Mouse (Mus musculus) midbrain, postnatal 0 days (tissue): Measurements from ENCODE around the gene Kctd5. TPM values are rescaled to one million over a fixed set of nuclear protein-coding genes. Genes with fewer than 3 reads are reported as not detected.

Experiments used
- ATAC-seq: fragments of 200-750 bp; cut with Nextera tagmentation; 2 replicates; pipeline ENCODE4 v1.8.0; 2017; ENCODE audit warnings: moderate number of reproducible peaks, mild to moderate bottlenecking, moderate TSS enrichment, moderate library complexity; ENCODE audit not compliant: low FRiP score
- DNase-seq: peaks from one replicate; pipeline ENCODE4 v3.0.0-alpha.2; 2015; ENCODE audit warnings: low spot score
- H3K27ac ChIP-seq: fragments of 300-500 bp; sonication (generic); 2 replicates; pipeline ENCODE4 v1.5.1; 2014; ENCODE audit warnings: low read depth, mild to moderate bottlenecking, low read length, mixed read lengths
- H3K27me3 ChIP-seq: fragments of 300-500 bp; sonication (generic); 2 replicates; pipeline ENCODE4 v1.6.1; 2014; ENCODE audit warnings: low read length, control low read depth, mixed read lengths; ENCODE audit not compliant: insufficient read depth
- H3K36me3 ChIP-seq: fragments of 300-500 bp; sonication (generic); 2 replicates; pipeline ENCODE4 v1.6.1; 2014; ENCODE audit warnings: low read length, control low read depth, mixed read lengths; ENCODE audit not compliant: insufficient read depth
- H3K4me1 ChIP-seq: fragments of 300-500 bp; sonication (generic); 2 replicates; pipeline ENCODE4 v1.6.1; 2014; ENCODE audit warnings: mild to moderate bottlenecking, control low read depth, antibody characterized with exemption, low read length, mixed read lengths; ENCODE audit not compliant: insufficient read depth
- H3K4me2 ChIP-seq: fragments of 300-500 bp; sonication (generic); 2 replicates; pipeline ENCODE4 v1.6.1; 2014; ENCODE audit warnings: low read depth, mild to moderate bottlenecking, low read length, mixed read lengths; ENCODE audit not compliant: poor library complexity, severe bottlenecking
- H3K4me3 ChIP-seq: fragments of 300-500 bp; sonication (generic); 2 replicates; pipeline ENCODE4 v1.5.1; 2014; ENCODE audit warnings: low read depth, mild to moderate bottlenecking, low read length, moderate library complexity
- H3K9ac ChIP-seq: fragments of 300-500 bp; sonication (generic); replicated peaks from 2 replicates; pipeline ENCODE4 v1.6.1; 2014; ENCODE audit warnings: mild to moderate bottlenecking, low read length, moderate library complexity, mixed read lengths; ENCODE audit not compliant: poor library complexity, severe bottlenecking
- H3K9me3 ChIP-seq: fragments of 300-500 bp; sonication (generic); 2 replicates; pipeline ENCODE4 v1.6.1; 2016; ENCODE audit warnings: low read length, control low read depth
- CTCF ChIP-seq: IDR thresholded peaks from 2 replicates; pipeline ENCODE4 v1.5.1; 2016; ENCODE audit warnings: antibody characterized with exemption, mild to moderate bottlenecking
- WGBS: fragments of 180-500 bp; shearing (Covaris S2); extraction: QIAGEN DNeasy Blood & Tissue Kit; methylation state at CpG from one replicate; pipeline ENCODE4 v1.1.7; 2014; 5-methylcytosine and 5-hydroxymethylcytosine counted together
- microRNA-seq: library from miRNA; unstranded; fragments of <30 nt; microRNA quantifications from one replicate; pipeline ENCODE4, GENCODE M21; 2016; ENCODE audit warnings: borderline number of aligned reads
- polyA plus RNA-seq: library from polyadenylated mRNA; unstranded; fragments of >200 nt; fragmentation: Nextera tagmentation; extraction: Ambion mirVana; gene quantifications from 2 replicates; pipeline ENCODE4 v1.2.1, GENCODE M21; 2015
- total RNA-seq: library from RNA; depleted of rRNA; stranded (reverse); fragments of >200 nt; gene quantifications from 2 replicates; pipeline ENCODE4 v1.2.3, GENCODE M21; 2014; rRNA removed

Gene Kctd5
- total and polyA plus RNA-seq, 2 experiments from 2014 or later: 81.3 to 99.8 TPM

DNA sequence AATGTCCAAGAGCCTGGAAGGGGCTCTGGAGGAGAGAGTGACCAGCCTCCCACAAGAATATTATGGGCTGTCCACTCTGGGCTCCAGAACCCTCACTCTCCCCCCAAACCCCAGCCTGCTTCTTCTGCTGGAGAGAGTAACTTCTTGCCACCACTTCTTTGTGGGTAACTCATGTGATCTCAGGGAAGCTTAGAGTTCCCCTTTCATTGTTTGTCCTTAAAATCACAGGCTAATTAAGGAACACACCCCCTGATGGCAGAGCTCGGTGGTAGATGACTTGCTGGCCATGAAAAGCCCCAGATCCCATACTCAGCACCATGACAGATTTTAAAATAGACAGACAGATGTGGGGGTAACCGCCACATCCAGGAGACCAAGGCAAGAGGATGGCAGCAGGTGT, 66.4 kb downstream of the Kctd5 start:
- Histone ChIP-seq H3K9me3 (no peaks in the 10 kb centered on the region), H3K4me1 (no peaks in the 10 kb centered on the region), H3K4me2 (no peak overlapping the region), H3K27ac (no peak overlapping the region), H3K36me3 (no peaks in the 10 kb centered on the region), H3K4me3 (no peak overlapping the region), H3K9ac (no peak overlapping the region), H3K27me3 (no peaks in the 10 kb centered on the region)
- DNase-seq (no peak), ATAC-seq (no peak)
- WGBS: 39% methylated on average over 2 of the region's 2 CpGs
- TF ChIP-seq CTCF: no peak

DNA sequence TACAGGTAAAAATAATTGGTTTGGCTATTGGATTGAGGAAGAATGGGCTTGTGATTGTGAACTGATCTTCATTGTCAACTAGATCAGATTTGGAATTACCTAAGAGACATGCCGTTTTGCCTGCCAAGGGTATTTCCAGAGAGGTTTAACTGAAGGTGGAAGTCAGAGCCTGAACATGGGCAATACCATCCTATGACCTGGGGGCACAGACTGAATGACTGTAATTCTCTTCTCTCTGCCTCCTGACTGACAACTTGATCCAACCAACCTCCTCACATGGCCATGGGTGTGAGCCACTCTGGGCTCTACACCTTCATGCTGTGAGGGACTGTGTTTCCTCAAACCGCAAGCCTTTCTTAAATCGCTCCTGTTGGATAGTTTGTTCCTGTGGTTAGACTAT, 68.2 kb downstream of the Kctd5 start:
- no peak for TF ChIP-seq CTCF
- Histone ChIP-seq H3K9ac (no peak overlapping the region), H3K9me3 (no peaks in the 10 kb centered on the region), H3K27me3 (no peaks in the 10 kb centered on the region), H3K4me3 (no peak overlapping the region), H3K4me2 (no peak overlapping the region), H3K4me1 (no peaks in the 10 kb centered on the region), H3K27ac (no peak overlapping the region), H3K36me3 (no peaks in the 10 kb centered on the region)
- ATAC-seq (no peak), DNase-seq (no peak)
- 92% methylated on average over 3 of the region's 3 CpGs for WGBS

DNA sequence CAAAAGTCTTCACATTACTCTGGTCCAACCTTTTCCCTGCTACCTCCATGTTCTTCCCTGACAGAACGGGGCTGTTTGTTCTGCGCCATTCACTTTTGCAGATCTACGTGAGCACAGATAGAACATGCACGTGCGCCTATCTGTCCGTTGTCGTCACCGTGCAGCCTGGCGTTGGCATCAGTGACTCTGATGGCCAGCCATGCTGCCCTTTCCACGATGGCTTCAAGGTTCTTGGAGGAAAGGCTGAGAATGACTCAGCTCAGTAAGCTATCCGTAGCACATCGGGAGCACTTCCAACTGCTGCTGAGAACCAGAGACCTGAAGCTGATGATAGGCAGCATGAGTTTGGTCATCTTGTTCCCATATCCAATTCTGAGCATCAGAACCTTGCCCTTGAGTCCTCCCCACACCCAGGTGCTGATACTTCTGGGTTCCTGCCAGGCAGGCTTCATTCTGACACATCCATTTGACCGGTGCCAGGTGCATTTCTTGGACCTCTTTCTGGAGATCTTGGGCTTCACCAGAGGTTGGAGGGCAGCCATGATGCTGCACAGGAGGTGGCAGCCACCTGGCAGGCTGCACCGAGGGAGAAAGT, 69.1 kb downstream of the Kctd5 start:
- no peak overlapping the region for H3K4me3 ChIP-seq
- no peak for TF ChIP-seq CTCF
- no peak for DNase-seq
- no peak overlapping the region for H3K9ac ChIP-seq
- ATAC-seq: no peak
- H3K27ac ChIP-seq: no peak overlapping the region
- no peaks in the 10 kb centered on the region for H3K36me3 ChIP-seq
- WGBS: 92% methylated on average over 14 of the region's 14 CpGs
- H3K4me2 ChIP-seq: no peak overlapping the region
- no peaks in the 10 kb centered on the region for H3K9me3 ChIP-seq
- H3K27me3 ChIP-seq: no peaks in the 10 kb centered on the region
- no peaks in the 10 kb centered on the region for H3K4me1 ChIP-seq

DNA sequence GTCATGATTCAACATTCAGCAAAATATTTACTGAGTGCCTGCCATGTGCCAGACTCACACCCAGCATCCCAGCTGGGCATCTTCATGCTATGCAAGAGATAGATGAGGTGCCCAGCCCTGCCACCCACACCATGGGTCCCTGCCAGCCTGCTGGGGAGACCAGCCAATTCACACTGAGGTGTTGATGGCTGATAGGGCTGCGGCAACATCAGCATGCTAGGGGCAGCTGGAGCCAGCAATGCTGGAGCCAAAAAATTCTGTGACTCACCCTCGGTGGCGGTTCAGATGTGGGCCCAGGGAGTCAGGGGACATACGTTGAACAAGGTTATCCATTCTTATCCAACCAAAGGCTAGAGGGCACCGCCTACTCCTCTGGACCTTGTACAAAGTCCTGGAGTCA, 72.9 kb downstream of the Kctd5 start:
- Histone ChIP-seq H3K36me3 (no peaks in the 10 kb centered on the region), H3K9me3 (no peaks in the 10 kb centered on the region), H3K27me3 (no peaks in the 10 kb centered on the region), H3K4me1 (no peaks in the 10 kb centered on the region), H3K9ac (no peak overlapping the region), H3K27ac (no peak overlapping the region), H3K4me3 (no peak overlapping the region), H3K4me2 (no peak overlapping the region)
- ATAC-seq (no peak), DNase-seq (no peak)
- 75% methylated on average over 5 of the region's 5 CpGs for WGBS
- TF ChIP-seq CTCF: no peak

DNA sequence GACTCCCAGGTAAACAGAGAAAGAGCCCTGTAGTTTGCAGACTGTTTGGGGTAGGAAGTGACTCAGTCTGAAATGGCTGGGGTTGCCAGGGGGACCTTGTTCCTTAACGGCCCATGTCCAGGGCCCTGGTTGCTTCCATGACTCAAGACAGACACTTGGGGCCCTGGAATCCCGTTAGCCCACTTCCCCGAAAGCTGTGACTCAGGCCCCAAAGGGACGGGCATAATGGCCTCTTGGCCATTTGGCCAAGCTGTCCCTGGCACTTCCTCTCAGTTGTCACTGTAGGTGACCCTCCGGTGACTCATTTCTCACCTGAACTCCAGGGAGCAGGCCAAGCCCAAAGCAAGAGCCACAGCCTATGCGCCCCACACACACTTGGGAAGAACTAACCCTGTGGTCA, 74.9 kb downstream of the Kctd5 start:
- H3K36me3 ChIP-seq: no peaks in the 10 kb centered on the region
- WGBS: 80% methylated on average over 6 of the region's 6 CpGs

DNA sequence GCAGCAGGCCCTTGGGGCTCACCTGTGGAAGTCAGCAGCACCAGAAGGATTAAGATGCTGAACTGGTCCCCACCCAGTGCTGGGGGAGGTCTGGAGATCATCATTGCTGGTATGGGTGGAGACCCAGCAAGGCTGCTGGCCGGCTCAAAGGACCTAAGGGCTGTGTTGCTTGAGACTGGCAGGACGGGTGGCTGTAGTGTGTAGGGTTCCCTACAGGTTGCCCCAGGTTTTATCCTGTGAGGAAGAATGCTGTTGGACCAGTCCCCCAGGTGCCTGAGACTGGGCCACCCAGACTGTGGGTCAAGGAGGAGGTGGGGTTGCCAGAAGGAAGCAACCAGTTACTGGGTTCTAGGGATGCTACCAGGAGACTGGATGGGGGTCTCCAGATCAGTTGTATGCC, 75.4 kb downstream of the Kctd5 start, which contains the start of gene Prss22:
Gene Prss22 (minus strand): TSS at position 200 of the 400 bp plus-strand sequence.
- TF ChIP-seq CTCF: no peak
- no peak within 1 kb of the TSS for H3K9ac ChIP-seq
- ATAC-seq (no peak), DNase-seq (no peak)
- no peak within 1 kb of the TSS for H3K27ac ChIP-seq
- no peaks in the 10 kb centered on the region for H3K27me3 ChIP-seq
- 49% methylated on average over 2 of the region's 2 CpGs for WGBS
- no peak within 1 kb of the TSS for H3K4me3 ChIP-seq
- no peaks in the 10 kb centered on the region for H3K9me3 ChIP-seq
- no peaks in the 10 kb centered on the region for H3K36me3 ChIP-seq
- no peaks in the 10 kb centered on the region for H3K4me1 ChIP-seq
- no peak within 1 kb of the TSS for H3K4me2 ChIP-seq

More for the DNA sequence above, 74.9 kb downstream of the Kctd5 start:
- Histone ChIP-seq H3K9me3 (no peaks in the 10 kb centered on the region), H3K4me1 (no peaks in the 10 kb centered on the region), H3K9ac (no peak overlapping the region), H3K4me3 (no peak overlapping the region), H3K4me2 (no peak overlapping the region), H3K27ac (no peak overlapping the region), H3K27me3 (no peaks in the 10 kb centered on the region)
- TF ChIP-seq CTCF: no peak
- no peak for ATAC-seq
- DNase-seq: no peak

Small RNA genes lying within 50 kb of the gene (microRNA-seq; reads per million reads assigned to microRNA genes)
- gene Gm27700: not detected

Other genes starting within 250 kb of the Kctd5 start
- 1,027 and 1,129 TPM in 2 replicates for gene Elob, start 244.3 kb downstream of the Kctd5 start, total RNA-seq
- gene Elob, start 244.3 kb downstream of the Kctd5 start, polyA plus RNA-seq: 1,525 and 1,526 TPM in 2 replicates
- not detected in 2 replicates for gene Prss33, start 237.4 kb downstream of the Kctd5 start, total RNA-seq
- 0.17 TPM in 1 of 2 replicates, not detected in the other for gene Prss33, start 237.4 kb downstream of the Kctd5 start, polyA plus RNA-seq
- not detected in 2 replicates for gene Prss32, start 229.6 kb downstream of the Kctd5 start, total RNA-seq
- 0.23 and 0.60 TPM in 2 replicates for gene Prss32, start 229.6 kb downstream of the Kctd5 start, polyA plus RNA-seq
- gene Prss41, start 229.3 kb downstream of the Kctd5 start, total RNA-seq: 0.11 and 1.8 TPM in 2 replicates
- gene Prss41, start 229.3 kb downstream of the Kctd5 start, polyA plus RNA-seq: 1.3 and 2.2 TPM in 2 replicates
- gene Prss21, start 205.4 kb downstream of the Kctd5 start, total RNA-seq: not detected in 2 replicates
- gene Prss21, start 205.4 kb downstream of the Kctd5 start, polyA plus RNA-seq: not detected in 2 replicates
- gene Dcpp1, start 192.6 kb downstream of the Kctd5 start, total RNA-seq: 2.0 TPM in 1 of 2 replicates, not detected in the other
- gene Dcpp1, start 192.6 kb downstream of the Kctd5 start, polyA plus RNA-seq: not detected in 2 replicates
- gene Dcpp2, start 192.6 kb downstream of the Kctd5 start, total RNA-seq: not detected in 2 replicates
- gene Dcpp2, start 192.6 kb downstream of the Kctd5 start, polyA plus RNA-seq: not detected in 2 replicates
- gene Dcpp3, start 156.0 kb downstream of the Kctd5 start, total RNA-seq: not detected in 2 replicates
- not detected in 2 replicates for gene Dcpp3, start 156.0 kb downstream of the Kctd5 start, polyA plus RNA-seq
- not detected in 2 replicates for gene Sbp, start 131.8 kb downstream of the Kctd5 start, total RNA-seq
- not detected in 2 replicates for gene Sbp, start 131.8 kb downstream of the Kctd5 start, polyA plus RNA-seq
- gene Sbpl, start 118.2 kb downstream of the Kctd5 start, total RNA-seq: not detected in 2 replicates
- not detected in 2 replicates for gene Sbpl, start 118.2 kb downstream of the Kctd5 start, polyA plus RNA-seq
- 1.8 TPM in 1 of 2 replicates, not detected in the other for gene Prss30, start 92.9 kb downstream of the Kctd5 start, total RNA-seq
- gene Prss30, start 92.9 kb downstream of the Kctd5 start, polyA plus RNA-seq: 0.15 and 0.17 TPM in 2 replicates
- gene Prss22, start 75.4 kb downstream of the Kctd5 start, total RNA-seq: not detected in 2 replicates
- 0.17 TPM in 1 of 2 replicates, not detected in the other for gene Prss22, start 75.4 kb downstream of the Kctd5 start, polyA plus RNA-seq
- not detected in 2 replicates for gene Prss27, start 35.3 kb downstream of the Kctd5 start, total RNA-seq
- gene Prss27, start 35.3 kb downstream of the Kctd5 start, polyA plus RNA-seq: not detected in 2 replicates
- gene Pdpk1, start 77.4 kb upstream of the Kctd5 start, total RNA-seq: 57.9 and 68.1 TPM in 2 replicates
- gene Pdpk1, start 77.4 kb upstream of the Kctd5 start, polyA plus RNA-seq: 53.2 and 61.5 TPM in 2 replicates
- gene Amdhd2, start 90.3 kb upstream of the Kctd5 start, total RNA-seq: 40.2 and 58.6 TPM in 2 replicates
- gene Amdhd2, start 90.3 kb upstream of the Kctd5 start, polyA plus RNA-seq: 34.0 and 41.4 TPM in 2 replicates
- gene Atp6v0c, start 96.2 kb upstream of the Kctd5 start, total RNA-seq: 730 and 771 TPM in 2 replicates
- gene Atp6v0c, start 96.2 kb upstream of the Kctd5 start, polyA plus RNA-seq: 2,426 and 2,595 TPM in 2 replicates
- gene Tbc1d24, start 132.1 kb upstream of the Kctd5 start, total RNA-seq: 146 and 168 TPM in 2 replicates
- gene Tbc1d24, start 132.1 kb upstream of the Kctd5 start, polyA plus RNA-seq: 27.4 and 27.6 TPM in 2 replicates
- 19.4 and 23.6 TPM in 2 replicates for gene Ntn3, start 136.0 kb upstream of the Kctd5 start, total RNA-seq
- 4.0 and 4.3 TPM in 2 replicates for gene Ntn3, start 136.0 kb upstream of the Kctd5 start, polyA plus RNA-seq
- gene Tedc2, start 147.4 kb upstream of the Kctd5 start, total RNA-seq: 17.4 and 17.9 TPM in 2 replicates
- 9.0 and 11.1 TPM in 2 replicates for gene Tedc2, start 147.4 kb upstream of the Kctd5 start, polyA plus RNA-seq
- gene Ccnf, start 178.0 kb upstream of the Kctd5 start, total RNA-seq: 6.2 and 6.7 TPM in 2 replicates
- 5.0 and 5.3 TPM in 2 replicates for gene Ccnf, start 178.0 kb upstream of the Kctd5 start, polyA plus RNA-seq